Mouse (Mus musculus) erythroblast, embryonic 14.5 days (primary cell): Measurements from ENCODE around the gene Jkamp.

Experiments
- GATA1 ChIP-seq: IDR thresholded peaks from 2 replicates; pipeline ENCODE4 v1.6.1; 2012; ENCODE audit warnings: low read length, inconsistent platforms, mixed read lengths
- TAL1 ChIP-seq: IDR thresholded peaks from 3 replicates; pipeline ENCODE4 v1.6.1; 2012; ENCODE audit warnings: low read length, inconsistent platforms, mixed read lengths

DNA sequence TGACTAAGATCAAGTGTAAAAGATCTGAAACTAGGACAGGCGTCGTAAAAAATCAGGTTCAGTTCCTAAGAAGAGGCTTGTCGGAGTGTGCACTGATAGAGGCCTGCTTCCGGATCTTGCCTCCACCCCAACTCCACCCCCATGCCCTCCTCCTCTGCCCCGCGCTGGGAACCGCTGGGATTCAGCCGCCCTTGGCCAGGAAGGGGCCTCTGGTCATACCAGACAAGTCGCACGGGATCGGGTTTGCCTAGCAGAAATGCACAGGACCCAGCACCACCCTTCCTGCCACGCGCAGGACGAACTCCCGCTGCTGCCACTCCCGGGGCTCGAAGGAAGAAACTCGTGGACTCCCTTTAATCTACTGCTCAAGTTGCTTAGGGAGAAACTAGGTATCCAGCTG, 3.0 kb upstream of the Jkamp start:
- no peak for TF ChIP-seq TAL1
- no peak for TF ChIP-seq GATA1
